Mouse (Mus musculus) brain, embryonic 14.5 days (tissue): Measurements from ENCODE around the gene Kidins220.

Experiments used
- CTCF ChIP-seq: fragments of 200-500 bp; IDR thresholded peaks from 2 replicates; pipeline ENCODE4 v1.5.1; 2012; ENCODE audit warnings: inconsistent platforms, mild to moderate bottlenecking, moderate library complexity, borderline replicate concordance; ENCODE audit not compliant: insufficient read depth, insufficient read length; ENCODE audit errors: extremely low read depth
- POLR2A ChIP-seq: fragments of 200-500 bp; IDR thresholded peaks from 2 replicates; pipeline ENCODE4 v1.6.1; 2012; ENCODE audit warnings: mild to moderate bottlenecking, inconsistent platforms, borderline replicate concordance; ENCODE audit not compliant: poor library complexity, insufficient read depth, insufficient read length, severe bottlenecking; ENCODE audit errors: extremely low read depth

DNA sequence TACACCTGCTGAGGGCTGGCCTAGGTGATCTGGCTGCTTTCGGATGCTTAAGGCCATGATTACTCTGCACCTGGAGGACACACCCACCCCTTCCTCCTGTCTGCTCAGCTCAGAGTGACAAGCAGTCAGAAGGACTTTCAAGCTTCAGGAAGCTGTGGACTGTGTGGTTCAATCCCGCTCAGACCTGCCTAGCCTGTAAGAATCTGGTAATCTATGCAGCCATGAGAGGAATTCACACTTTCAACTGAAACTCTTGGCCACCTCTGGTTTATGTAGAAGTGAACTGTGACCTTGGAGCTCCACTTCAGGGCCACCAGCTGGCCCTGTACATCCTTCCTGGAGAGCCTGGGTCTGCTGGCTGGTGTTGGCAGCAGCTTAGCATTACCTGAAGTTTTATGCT lies 134.1 kb downstream of the Kidins220 start:
- TF ChIP-seq CTCF (no peak), POLR2A (no peak)
